Mouse (Mus musculus): Measurements from ENCODE around the gene Tigar.

Tigar gene

DNA sequence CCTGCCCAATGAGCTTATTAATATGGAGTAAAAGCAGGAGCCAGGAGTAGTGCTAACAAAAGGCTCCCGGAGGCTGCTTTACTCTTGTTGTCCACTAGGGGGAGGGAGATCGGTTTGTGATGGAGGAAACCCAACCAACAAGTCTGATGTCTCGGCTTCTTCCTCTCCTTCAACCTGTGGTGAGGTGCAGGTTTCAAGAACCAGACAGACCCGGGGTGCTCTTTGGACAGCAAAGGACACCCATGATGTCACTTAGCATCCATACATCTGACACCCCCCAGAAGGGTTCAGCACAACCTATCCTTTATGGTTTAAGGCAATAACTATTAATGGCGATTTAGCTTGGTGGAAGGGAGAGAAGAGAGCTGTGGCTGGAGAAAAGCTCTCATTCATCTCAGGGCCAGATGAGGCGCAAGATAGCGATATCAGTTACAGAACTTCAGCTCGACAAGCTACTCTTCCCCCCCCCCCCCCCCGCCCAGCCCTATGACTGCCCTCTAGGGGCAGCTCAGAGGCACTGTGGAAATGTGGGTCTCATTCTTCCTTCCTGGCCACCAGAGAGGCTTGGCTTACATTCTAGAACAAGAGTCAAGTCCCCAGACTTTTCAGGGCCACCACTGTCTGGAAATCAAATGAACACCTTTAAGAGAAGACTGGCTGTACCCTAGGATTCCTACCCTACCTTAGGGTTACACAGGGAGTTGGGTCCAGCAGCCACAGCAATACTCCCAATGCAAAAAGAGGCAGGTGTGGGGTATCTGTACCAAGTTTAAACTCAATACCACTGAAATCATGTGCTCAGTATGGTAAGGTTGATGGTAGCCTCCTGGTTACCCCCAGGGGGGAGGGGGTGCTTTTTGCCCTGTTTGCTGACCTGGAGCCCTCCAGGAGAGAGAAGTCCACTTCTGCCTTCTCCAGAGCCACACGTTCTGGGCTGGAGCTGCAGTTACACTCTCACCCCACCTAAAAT lies 33.1 kb upstream of the Tigar start:
- DNase-seq (ENCODE audit: low spot score in 2 of 2), result no peak

DNA sequence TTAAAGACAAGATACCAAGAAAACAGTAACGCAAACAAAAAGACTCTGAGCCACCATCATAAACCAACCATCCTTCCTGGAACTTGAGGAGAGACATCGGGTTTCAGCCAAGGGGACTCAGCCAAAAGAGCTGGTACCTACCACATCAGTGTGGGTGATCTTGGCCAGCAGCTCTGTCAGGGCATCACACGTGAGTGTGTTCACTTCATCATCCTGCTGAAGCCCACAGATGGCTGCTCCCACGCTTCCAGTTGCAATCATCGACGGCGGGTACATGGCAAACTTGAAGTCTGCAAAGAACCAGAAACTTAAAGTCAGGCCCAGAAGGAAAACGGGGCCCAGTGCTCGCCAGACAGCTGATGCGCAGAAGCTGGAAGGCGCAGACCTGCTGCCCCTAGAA lies 29.6 kb upstream of the Tigar start:
- peak in 1 of 2 experiments; percentile 58 for DNase-seq (ENCODE audit: low spot score in 2 of 2)

DNA sequence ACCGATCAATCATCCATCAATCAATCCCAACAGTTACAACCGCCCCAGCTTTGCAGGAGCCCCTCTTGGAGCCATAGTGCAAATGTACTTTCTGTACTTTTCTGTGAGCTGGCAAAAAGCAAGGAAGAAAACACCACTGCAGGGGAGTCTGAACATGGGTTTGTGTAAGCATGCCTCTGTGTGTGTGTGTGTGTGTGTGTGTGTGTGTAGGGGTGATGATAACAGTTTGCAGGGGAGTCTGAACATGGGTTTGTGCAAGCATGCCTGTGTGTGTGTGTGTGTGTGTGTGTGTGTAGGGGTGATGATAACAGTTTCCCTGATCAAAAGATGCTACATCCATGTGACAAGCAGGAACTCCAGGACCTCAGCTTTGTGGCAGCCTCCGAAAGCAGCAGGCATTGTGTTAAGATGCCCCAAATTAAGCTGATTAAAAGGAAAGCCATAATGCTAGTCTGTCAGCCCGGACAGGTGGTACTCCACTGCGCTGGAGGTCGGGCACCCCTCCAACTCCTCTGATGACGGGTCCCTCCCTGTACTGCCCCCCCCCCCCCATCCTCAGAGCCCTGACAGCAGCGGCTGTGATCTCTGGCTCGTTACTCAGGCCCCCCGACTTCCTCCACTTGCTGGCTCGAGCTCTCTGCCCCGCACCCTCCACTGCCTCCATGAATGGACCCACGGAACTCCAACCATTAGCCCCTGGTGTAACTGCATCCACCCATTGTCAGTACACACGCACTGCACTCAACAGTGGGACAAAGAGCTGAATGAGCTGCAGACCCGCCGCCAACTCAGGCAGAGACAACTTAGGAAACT lies 24.3 kb upstream of the Tigar start:
- DNase-seq (ENCODE audit: low spot score in 2 of 2), result no peak

DNA sequence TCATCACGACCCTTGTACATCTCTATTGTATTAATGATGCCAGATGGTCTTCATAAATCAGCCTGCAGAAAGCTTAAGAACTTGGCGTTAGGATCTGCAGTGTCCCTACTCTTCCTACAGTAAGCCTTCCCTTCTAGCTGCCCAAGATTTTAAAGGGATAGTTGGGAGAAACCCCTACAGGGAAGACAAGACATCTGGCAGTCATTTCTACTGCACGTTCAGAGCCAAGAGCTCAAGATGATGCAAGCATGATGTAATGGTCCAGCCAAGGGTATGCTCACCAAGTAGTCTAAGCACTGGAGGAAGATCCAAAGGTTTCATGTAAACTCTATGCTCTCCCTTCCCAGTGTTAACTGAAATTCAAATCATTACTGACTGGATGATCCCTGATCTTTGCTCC lies 23.4 kb upstream of the Tigar start:
- no peak for DNase-seq (ENCODE audit: low spot score in 2 of 2)

DNA sequence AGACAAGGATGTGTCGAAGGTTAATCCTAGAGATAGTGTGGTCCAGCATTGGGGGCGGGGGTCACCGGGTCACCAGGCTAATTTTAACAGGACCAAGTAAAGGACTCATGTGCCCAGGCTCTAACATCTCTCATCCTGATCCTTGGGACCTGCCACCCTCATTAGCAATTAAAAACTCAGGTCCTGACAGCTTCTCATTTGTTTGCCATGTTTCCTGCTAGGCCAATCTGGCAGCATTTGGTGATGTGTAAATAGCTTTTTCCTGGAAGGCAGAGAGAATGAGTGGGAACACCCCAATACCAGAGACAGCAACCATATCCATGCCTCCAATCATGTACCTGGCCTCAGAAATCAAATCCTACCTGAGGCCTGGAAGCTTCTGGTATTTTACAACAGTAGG lies 22.6 kb upstream of the Tigar start:
- no peak for DNase-seq (ENCODE audit: low spot score in 2 of 2)

DNA sequence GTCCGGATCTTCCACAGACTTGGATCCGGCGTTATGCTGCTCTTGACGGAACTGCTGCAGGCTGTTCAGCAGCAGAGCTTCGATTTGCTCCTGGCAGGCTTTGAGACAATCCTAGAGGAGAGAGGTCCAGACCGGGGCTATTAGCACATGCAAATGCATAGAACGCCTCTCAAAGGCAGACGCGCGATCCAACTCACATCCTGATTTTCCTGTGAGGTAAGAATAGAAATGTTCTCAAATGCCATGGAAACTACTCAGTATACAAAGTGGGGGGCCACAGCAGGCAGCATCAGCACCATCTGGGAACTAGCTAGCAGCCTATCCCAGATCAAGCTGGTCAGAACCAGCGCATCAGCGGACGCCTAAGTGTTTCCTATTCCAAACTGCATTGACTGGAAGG lies 21.0 kb upstream of the Tigar start:
- no peak for DNase-seq (ENCODE audit: low spot score in 2 of 2)

DNA sequence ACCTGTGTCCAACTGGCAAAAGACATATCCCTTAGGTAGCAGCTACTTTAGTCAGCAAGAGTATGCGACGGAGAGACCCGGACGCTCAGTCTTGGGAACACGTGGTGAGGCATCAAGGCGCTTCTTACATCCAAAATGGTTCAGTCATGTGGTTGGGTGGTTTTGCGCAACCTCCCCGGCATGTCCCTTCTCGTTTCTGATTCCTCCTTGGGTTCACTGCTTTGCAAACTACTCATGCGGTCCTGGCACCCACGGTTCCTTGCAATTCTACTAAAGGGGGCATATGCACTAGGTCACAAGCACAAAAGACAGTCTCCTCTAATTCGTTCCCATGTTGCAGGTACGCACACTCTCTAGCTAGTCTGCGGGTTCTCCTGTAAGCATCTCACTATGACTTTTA lies 20.3 kb upstream of the Tigar start:
- no peak for DNase-seq (ENCODE audit: low spot score in 2 of 2)

DNA sequence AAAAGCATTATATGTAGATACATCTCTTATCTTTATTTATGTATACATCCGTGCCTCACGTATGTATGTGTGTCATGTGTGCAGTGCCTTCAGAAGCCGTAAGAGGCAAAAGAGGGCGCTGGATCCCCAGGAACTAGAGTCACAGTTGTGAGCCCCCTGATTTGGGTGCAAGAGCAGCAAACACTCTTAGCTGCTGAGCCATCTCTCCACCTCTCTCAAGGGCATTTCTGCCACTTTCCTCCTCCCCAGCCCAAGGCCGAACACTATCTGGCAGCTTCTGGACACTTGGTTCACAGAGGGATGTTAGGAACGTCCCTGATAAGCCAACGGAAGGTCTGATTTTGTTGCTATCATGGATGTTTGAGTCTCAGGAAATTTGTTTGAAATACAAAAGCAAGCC lies 14.1 kb upstream of the Tigar start:
- no peak for DNase-seq (ENCODE audit: low spot score in 2 of 2)

DNA sequence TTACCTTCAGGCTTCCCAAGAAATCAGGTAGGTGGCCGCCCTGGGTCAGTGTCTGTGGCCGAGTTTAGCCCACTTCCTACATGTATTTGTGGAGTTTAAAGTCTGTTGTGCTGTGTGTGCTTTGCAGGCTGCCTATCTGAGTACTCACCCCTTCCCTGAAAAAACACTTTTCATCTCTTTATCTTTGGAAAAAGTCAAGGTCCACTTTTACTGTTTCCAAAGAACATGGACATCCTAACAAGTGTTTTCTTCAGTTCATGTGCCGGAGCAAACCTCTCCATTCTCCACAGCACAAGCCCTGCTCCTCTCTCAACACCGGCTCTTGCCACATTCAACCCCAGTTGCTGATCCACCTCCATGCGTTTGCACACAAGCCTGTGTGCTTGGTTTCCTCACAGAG lies 13.6 kb upstream of the Tigar start:
- DNase-seq (ENCODE audit: low spot score in 2 of 2), result no peak

DNA sequence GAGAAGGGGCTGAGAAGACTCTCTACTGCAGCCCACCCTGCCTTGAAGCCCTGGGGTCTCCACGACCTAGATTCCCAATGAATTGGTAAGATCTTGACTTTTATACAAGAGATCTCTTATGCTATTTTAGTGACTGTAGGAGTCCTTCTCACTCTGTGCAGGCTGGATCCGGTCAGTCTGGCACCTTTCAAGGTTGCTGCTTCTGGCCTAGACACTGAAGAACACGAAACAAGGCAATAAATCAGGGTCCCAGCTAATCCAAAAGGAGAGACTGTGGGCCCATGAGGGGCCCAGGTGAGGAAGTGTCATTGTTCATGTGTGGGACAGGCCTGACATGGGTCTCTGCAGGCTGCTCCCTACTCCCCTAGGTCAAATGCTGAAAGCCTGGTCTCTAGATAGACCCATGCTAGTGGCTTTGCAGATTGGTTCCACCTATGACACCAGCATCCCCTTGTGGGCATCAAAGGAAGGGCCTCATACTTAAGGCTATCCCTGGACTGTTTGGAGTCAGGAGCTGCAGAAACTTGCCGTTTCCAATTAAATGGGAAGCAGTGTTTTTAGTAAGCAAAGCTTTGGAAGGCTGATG lies 13.0 kb upstream of the Tigar start:
- no peak for DNase-seq (ENCODE audit: low spot score in 2 of 2)

DNA sequence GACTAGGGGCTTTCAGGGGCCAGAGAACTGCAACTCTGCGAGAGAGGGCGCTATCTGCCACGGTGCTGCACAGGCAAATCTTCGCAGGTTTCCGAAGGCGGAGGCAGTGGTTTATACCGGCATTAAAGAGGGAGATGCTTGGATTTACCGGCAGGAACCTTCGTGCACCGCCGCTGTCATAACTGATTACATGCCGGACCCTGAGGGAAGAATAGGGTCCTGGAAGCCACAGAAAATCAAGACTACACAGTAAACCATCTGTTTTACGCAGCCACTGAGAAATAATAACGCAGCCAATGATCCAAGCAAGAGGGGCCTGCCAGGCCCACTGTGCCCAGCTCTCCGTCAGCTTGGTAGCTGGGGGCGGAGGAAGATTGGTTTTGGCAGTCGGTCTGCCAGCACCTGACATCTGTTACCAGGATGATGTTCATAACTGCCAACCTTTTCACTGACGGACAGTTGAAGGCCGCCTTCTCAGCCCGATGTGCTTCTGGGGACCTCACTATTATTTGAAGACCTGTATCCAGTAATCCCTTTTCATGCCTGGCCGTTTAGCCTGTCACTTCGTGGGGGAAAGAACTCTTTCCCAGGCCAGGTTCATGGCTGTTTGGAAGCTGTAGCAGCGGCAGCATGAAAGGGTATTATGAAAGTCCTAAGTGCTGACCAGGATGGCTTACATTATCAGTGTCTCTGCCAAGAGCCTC lies 5.5 kb upstream of the Tigar start:
- no peak for DNase-seq (ENCODE audit: low spot score in 2 of 2)

DNA sequence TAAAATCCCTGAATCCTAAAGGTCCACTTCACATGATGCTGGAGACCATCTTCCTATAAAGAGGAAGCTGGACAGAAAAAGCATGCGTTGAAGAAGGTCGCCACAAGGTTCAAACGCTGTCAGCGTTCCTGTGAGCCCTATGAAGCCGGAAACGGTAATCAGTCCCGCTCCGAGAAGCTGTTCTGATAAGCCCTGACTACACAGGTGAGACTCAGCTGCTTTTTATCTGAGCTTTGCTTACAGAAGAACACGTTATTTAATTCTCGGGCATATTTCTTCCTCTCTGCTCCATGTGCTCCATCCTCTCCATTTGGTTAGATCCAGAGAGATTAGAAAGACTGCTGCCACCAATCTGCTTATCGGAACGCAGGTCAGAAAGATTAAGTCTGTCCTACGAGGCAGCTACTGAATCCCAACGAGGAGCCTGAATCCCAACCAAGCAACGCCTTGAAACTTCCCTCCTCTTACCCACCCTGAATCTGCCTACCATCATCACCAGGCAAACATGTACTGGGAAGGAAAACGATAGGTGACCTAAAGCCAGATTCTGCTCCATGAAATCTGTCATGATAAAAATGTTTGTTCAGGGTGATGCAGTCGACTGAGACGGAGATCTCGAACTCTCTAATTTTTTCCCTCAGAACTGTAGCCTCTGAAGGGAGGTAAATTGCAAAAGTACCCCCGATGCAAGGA lies 843 bp downstream of the Tigar start:
- DNase-seq (ENCODE audit: low spot score in 2 of 2), result no peak

DNA sequence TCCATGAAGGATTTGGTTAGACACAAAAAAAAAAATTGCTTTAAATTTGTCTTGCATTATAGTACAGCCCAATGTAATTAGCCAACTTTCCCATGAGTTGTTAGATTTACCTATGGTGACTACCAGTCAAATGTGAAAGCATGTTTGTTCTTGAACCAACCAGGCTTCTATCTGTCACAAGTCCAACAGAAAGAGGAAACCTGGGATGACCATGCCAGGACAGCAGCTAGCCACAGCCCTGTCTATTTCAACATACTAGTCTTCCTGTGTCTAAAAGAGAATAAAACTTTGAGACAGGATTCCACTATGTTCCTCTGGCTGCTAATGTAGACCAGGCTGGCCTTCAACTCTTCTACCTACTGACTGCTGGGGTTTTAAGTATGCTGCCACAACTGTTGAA lies 1.9 kb downstream of the Tigar start:
- DNase-seq (ENCODE audit: low spot score in 2 of 2), result no peak

DNA sequence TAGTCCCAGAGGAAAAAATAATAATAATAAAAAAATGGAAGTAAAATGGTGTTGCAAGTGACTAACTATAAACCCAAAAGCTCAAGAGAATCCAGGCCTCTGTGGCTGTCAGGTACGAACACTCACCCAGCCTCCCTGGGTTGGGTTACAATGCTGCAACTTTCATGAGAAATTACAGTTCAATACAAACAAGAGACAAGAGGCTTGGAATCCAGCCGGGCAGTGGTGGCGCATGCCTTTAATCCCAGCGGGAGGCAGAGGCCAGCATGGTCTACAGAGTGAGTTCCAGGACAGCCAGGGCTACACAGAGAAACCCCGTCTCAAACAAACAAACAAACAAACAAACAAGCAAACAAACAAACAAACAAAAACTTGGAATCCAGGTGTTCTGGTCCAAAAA lies 2.6 kb downstream of the Tigar start:
- DNase-seq (ENCODE audit: low spot score in 2 of 2), result no peak

DNA sequence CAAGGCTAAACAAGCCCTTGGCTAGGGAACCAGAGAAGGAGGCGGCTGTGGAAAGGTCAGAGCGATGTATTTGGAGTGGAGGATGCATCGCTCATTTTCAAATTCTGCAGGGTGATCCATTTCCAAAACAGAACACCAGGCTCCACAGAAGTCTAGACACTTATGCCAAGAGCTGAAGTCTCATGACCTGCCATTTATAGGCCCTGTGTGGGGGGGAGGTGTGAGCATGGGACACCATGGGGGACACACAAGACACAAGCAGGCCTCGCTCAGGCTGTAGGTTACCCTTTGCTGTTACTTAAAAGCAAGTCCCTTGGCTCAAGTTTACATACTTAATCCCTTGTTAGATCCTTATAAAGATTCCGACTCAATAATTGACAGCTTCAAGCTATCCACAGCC lies 3.2 kb downstream of the Tigar start:
- no peak for DNase-seq (ENCODE audit: low spot score in 2 of 2)

DNA sequence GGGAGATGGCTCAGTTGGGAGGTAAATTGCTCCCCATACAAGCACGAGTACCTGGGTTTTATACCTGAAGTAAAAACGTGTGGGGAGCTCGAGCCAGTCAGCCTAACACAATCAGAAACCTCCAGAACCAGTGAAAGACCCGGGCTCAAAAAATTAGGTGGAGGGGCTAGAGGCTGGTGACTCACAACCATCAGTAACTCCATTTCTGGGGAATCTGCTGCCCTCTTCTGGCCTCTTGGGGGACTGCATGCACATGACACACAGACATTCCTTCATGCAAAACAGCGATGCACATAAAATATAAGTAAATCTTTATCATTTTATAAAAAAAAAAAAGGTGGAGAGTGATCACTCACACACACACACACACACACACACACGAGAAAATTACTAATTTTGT lies 4.2 kb downstream of the Tigar start:
- DNase-seq (ENCODE audit: low spot score in 2 of 2), result peak in 1 of 2 experiments; percentile 37

DNA sequence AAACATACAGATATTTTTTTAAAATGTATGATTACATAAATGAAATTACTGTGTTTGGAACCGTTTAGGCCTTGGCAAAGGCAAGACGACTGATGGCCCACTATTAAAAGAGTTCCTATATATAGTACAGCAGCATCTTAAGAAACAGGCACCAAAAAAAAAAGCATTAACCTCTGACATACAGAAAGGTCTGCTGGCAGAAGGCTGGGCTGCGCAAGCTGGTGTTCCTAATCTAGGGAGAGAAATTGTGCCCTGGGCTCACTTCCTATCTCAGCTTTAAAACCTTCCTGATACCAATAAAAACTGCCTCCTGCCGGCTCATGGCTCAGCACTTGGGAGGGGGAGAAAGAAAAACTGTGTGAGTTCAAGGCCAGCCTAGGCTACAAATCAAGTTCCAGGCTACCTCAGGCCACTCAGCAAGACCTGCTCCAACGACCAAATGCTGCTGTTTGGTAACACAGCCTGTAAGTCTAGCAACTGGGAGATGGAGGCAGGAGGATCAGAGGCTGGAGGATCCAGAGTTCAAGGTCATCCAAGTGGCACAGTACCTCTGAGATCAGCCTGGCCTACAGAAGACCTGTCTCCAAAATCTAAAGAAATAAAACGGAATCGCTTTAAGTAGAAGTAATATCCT lies 4.8 kb downstream of the Tigar start:
- no peak for DNase-seq (ENCODE audit: low spot score in 2 of 2)

DNA sequence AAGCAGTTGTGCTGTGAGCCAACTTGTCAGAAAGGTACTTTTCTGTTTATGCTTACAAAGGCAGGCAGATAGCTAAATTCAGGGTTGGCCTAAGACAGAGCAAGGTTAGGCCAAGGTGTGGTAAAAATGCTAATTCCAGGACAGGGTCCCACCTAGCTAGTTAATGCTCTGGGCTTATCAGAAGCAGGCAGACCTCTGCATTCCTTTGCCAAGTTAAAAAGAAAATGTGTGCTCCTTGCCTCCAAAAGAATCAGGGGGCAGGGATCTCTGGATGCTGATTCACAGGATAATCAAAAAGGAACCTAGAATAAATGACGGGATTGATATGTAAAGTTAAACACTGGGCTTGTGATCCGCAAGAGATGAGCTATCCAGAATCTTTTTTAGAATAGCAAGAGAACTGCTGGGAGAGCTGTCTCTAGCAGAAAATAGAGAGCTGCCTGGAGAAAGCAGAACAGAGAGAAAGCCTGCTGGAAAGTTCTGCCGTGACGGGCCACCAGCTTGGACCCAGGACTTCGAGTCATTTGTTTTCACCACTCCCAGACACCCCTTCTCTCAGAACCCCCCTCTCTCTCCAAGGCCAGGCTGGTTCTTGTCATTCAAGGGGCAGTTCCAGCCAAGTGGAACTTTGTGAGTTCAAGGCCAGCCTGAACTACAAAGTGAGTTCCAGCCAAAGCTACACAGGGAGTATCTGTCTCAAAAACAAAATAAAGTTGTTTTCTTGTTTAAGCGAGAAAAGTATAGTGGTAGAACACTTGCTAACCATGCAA lies 5.7 kb downstream of the Tigar start:
- DNase-seq (ENCODE audit: low spot score in 2 of 2), result no peak

DNA sequence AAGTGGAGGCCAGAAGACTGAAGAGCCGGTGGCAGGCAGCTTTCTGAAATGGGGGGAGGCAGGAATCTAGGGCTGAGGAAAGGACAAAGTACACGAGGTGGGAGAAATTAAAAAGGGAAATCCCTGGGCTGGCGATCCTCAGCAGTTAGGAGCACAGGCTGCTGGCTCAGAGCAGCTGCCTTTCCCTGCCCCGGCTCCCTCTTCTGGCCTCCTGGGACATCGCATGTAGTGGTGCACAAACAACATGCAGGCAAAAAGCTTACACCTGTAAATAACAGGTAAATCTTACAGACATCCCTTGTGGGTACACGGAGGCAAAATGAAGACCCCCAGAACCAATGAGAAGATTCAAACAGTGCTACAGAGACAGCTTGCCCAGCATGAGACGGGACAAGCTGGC lies 14.8 kb downstream of the Tigar start:
- no peak for DNase-seq (ENCODE audit: low spot score in 2 of 2)

DNA sequence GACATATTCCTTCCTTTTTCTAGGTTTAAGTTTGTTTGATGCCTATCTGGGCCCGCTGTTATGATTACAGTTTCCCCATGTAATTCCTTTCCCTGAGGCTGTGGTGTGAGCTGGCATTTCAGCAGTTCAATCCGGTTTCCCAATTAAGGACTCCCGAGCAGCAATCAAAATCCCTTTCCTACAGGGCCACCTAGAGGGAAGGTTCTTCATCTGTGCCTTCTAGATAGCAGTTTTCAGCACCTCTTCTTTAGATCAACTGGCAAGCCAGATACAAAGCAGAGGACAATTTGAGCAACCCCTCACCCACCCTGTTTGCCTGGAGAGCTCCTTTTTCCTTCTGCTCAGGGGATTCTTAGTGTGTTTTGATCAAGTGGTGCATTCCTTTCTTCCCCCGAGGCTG lies 22.6 kb downstream of the Tigar start:
- DNase-seq (ENCODE audit: low spot score in 2 of 2), result peak in 1 of 2 experiments; percentile 69

All from left cerebral cortex, adult 9 months (tissue).